Mouse (Mus musculus): ENCODE data around the gene Prune1.
"Not testable (repeated sequence)": the region's sequence is repeated elsewhere in the genome, so short reads cannot be mapped to it uniquely, and the experiment has no call there.

The Prune1 gene

DNA sequence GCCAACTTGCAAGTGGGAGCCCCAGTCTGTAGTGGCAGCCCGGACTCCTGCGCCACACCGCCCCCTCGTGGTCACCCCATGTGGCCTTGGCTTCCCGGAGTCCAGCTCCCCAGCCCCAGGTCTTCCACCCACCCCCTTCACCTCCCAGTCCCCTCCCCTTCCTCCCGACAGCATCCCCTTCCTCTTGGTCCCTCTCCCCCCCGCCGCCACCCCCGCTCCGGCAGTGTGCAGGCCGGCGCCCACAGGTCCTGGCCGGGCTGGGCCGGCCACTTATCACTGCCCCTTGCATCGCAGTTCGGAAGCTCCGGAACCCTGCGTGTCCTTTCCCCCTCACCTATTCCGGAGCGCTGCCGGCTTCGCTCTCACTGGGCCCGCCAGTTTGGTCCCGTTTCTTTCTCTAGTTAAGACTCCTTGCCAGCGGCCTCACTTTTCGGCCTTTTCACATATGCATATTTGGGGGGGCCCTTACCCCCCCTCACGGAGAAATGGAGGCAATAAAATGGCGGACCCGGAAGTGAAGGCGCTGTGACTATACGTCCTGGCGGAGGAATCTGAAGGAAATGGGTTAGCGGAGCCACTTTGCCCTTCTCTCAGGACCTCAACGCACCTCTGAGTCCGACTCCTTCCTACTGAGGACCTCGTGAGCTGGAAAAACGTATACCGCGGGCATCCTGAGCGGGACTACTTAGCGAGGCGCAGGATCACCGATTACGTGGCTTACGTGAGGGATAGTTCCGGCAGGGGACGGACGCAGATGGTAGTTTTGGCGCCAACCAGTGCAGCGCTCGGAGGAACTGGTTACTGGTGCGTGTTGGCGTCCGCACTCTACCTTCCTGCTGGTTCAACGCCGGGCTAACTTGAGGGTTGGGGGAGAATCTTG is 64.4 kb downstream of the Prune1 start, which contains the start of gene Gabpb2:
Gene Gabpb2, minus strand, starts transcription at position 662 of the 880 bp plus-strand sequence.
- DNase-seq (ENCODE audit: low read depth in 2 of 2, low spot score in 2 of 2), result peak; percentile 90 to 92

DNA sequence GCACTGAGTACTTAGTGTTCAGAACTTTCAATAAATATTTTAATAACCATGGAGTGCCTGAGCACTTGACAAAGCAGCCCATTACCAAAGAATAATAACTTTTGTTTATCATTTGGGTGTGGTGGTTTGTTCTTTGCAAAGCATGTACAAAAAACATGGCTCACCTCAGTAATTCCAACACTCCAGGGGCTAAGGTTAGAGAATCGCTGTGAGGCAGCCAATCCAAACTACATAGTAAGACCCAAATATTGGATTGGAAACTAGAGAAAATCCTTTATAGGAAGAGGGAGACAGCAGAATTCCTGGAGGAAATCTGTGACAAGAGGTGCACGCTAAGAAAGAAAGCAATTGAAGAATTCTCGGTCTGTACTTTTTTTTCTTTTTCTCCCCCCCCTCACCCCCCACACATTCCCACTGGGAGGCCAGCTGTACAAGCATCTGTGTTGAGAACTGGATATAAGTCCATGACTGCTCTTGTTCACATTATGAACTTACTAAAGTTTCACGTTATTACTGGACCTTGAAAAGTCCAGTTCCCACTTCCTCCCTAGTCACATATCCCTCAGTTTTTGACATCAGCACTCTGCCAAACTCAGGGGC is 65.1 kb downstream of the Prune1 start:
- DNase-seq (ENCODE audit: low read depth in 2 of 2, low spot score in 2 of 2), result no peak

DNA sequence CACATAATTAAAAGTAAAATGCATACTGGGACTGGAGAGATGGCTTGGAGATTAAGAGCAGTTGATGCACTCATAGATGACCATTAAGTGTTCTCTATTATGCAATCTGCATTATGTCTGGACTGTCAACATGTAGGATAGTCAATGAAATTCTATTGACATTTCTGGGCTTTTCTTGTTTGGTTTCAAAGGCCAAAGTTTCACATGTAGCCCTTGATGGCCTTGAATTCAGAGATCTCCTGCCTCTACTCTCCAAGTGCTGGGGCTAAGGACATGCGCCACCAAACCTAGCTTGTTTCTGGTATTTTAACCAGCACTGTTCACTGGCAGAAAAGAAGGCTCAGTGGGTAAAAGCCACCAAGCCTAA is 68.3 kb downstream of the Prune1 start:
- no peak for DNase-seq (ENCODE audit: low read depth in 2 of 2, low spot score in 2 of 2)

DNA sequence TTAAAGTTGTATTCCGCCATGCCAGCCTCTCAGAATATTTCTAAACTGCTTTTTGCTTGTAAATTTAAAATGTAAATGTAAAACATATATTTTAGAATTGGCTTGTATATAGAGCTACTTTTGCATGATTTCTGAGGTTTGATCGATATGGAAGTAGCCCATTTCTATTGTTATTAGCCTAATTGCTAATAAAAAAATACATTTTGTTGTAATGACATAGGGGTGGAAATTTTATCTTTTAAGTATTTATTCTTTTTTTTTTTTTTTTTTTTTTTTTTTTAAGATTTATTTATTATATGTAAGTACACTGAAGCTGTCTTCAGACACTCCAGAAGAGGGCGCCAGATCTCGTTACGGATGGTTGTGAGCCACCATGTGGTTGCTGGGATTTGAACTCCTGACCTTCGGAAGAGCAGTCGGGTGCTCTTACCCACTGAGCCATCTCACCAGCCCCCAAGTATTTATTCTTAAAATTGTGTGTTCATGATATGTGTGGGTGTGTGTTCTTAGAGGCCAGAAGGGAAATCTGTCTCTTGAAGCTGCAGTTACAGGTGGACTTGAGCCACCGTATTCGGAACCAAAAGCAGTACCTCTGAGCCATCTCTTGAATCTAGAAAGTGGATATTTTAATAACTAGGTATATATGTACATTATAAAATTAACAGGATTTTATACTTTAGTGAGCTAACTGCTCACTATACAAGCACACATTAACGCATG is 68.8 kb downstream of the Prune1 start:
- not testable (repeated sequence) for DNase-seq (ENCODE audit: low read depth in 2 of 2, low spot score in 2 of 2)

DNA sequence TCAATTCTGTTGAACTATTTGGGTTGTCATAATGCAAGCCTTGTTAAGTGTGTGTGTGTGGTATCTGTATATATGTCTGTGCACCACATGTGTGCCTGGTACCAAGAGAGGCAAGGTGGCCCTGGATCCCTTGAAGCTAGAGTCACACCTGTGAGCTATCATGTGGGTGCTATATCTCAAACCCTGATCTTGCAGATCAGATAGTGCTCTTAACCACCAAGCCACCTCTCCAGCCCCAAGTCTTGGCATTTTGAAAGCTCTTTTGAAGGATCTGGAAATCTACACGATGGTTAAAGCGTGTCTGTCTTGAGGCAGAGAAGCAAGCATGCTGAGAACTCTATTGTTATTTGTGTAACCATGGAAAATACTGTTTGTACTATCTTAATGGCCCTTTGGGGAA is 71.3 kb downstream of the Prune1 start:
- DNase-seq (ENCODE audit: low read depth in 2 of 2, low spot score in 2 of 2), result no peak

DNA sequence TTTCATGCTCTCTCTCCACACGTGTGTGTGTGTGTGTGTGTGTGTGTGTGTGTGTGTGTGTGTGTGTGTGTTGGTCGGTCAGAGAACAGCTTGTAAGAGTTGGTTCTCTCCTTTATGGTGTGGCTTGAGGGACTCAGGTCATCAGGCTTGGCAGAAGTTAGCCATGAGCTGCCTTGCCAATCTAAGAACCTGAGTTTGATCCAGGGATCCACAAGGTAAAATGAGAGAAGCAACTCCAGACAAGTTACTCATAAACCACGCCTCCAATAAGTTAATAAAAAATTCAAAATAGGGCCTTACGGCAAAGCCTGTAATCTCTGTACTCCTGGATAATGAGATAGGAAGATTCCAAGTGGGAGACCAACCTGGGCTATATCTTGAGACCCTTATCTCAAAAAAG is 73.6 kb downstream of the Prune1 start:
- DNase-seq (ENCODE audit: low read depth in 2 of 2, low spot score in 2 of 2), result no peak

DNA sequence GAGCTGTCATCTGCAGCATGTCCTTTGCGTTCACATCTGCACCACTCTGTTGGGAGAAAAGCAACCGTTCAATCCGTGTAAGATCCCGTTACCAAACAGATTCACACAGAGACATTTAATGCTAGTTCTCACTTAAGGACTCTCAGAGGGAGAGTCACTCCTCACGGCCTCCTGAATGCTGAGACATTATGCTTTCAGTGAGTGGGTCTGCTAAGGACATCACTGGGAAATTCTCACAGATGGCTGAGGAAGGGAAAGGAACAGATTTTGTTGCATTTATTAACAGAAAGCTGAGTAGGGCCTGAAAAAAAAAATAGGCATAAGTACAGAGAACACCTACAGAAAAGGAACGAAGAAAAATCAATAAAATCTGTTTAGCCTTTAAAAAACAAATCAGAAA is 78.0 kb downstream of the Prune1 start:
- DNase-seq (ENCODE audit: low read depth in 2 of 2, low spot score in 2 of 2), result no peak
